Mouse (Mus musculus): ENCODE results near the gene Atg4a. TPM values are rescaled to one million over a fixed set of nuclear protein-coding genes. Genes with fewer than 3 reads are reported as not detected.

The Atg4a gene
- polyA plus RNA-seq, 1 experiment from 2014 or later, result 16.8 TPM

DNA sequence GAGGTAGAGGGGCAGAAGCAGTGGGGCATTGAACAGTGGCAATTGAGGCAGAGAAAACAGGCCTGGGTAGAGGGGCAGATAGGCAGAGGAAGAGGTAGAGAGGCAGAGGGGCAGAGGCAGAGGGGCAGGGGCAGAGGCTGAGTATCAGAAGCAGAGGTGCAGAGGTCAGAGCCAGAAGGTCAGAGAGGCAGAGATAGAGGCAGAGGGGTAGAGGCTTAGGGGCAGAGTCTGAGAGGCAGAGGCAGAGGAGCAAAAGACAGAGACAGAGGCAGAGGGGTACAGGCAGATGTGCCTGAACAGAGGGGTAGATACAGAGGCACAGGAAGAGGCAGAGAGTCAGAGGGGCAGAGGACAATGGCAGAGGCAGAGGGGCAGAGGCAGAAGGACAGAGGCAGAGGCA is 193.6 kb downstream of the Atg4a start:
- H3K4me3 ChIP-seq (ENCODE audit: low read length), result no peak overlapping the region
- no peaks in the 10 kb centered on the region for H3K4me1 ChIP-seq (ENCODE audit: control insufficient read depth, insufficient read depth, low read length)
- no peak for ATAC-seq
- H3K4me2 ChIP-seq (ENCODE audit: low read depth, low read length), result no peak overlapping the region
- no peaks in the 10 kb centered on the region for H3K9me3 ChIP-seq (ENCODE audit: control insufficient read depth, low read length)
- peaks cover 9% of the 10 kb centered on the region; the same call in 1 of the 2 replicates for H3K27me3 ChIP-seq (replicated peaks; ENCODE audit: control insufficient read depth, insufficient read depth, low read length)
- no peaks in the 10 kb centered on the region for H3K36me3 ChIP-seq (ENCODE audit: control insufficient read depth, insufficient read depth, low read length)
- no peak overlapping the region for H3K27ac ChIP-seq (ENCODE audit: low read length)
- no peak overlapping the region for H3K9ac ChIP-seq (ENCODE audit: low read depth, low read length)

DNA sequence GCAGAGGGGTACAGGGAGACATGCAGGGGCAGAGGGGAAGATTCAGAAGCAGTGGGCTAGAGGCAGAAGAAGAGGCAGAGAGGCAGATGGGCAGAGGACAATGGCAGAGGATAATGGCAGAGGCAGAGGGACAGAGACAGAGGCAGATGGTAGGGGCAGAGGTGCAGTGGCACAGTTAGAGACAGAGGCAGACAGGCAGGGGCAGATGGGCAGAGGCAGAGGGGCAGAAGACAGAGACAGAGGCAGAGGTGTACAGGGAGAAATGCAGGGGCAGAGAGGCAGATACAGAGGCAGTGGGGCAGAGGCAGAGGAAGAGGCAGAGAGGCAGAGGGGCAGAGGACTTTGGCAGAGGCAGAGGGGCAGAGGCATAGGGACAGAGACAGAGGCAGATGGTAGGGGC is 194.5 kb downstream of the Atg4a start:
- H3K27me3 ChIP-seq (replicated peaks; ENCODE audit: control insufficient read depth, insufficient read depth, low read length), result peaks cover 9% of the 10 kb centered on the region; the same call in 1 of the 2 replicates
- H3K9me3 ChIP-seq (ENCODE audit: control insufficient read depth, low read length), result no peaks in the 10 kb centered on the region
- no peak overlapping the region for H3K27ac ChIP-seq (ENCODE audit: low read length)
- H3K4me1 ChIP-seq (ENCODE audit: control insufficient read depth, insufficient read depth, low read length), result no peaks in the 10 kb centered on the region
- H3K4me3 ChIP-seq (ENCODE audit: low read length), result no peak overlapping the region
- H3K9ac ChIP-seq (ENCODE audit: low read depth, low read length), result no peak overlapping the region
- H3K36me3 ChIP-seq (ENCODE audit: control insufficient read depth, insufficient read depth, low read length), result no peaks in the 10 kb centered on the region
- no peak for ATAC-seq
- H3K4me2 ChIP-seq (ENCODE audit: low read depth, low read length), result no peak overlapping the region

DNA sequence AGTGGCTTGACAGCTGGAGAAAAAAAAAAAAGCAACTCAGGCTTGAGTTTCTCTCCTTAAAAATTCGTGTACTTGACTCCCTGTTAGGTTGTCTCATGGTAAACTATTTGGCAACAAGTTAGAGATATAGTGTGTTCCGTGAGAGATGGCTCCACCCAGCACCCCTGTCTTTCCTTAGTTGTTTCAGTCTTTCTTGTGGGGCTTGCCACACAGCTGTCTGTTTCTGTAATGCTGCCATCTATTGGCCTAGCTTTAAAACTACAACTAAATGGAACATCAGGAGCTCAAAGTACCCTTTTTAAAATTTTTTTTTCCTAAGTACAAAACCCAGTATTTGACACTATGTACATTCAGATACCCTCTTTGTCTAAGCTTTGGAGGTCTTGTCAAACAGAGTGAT is 200.0 kb downstream of the Atg4a start:
- 0 out of 2 replicates have a peak, but pooled peaks cover 4% of the 10 kb centered on the region for H3K27me3 ChIP-seq (replicated peaks; ENCODE audit: control insufficient read depth, insufficient read depth, low read length)
- H3K36me3 ChIP-seq (ENCODE audit: control insufficient read depth, insufficient read depth, low read length), result no peaks in the 10 kb centered on the region
- no peak overlapping the region for H3K9ac ChIP-seq (ENCODE audit: low read depth, low read length)
- H3K4me2 ChIP-seq (ENCODE audit: low read depth, low read length), result no peak overlapping the region
- 11% methylated on average over 2 of the region's 2 CpGs for WGBS
- no peaks in the 10 kb centered on the region for H3K9me3 ChIP-seq (ENCODE audit: control insufficient read depth, low read length)
- H3K4me1 ChIP-seq (ENCODE audit: control insufficient read depth, insufficient read depth, low read length), result no peaks in the 10 kb centered on the region
- no peak for ATAC-seq
- no peak overlapping the region for H3K27ac ChIP-seq (ENCODE audit: low read length)
- no peak overlapping the region for H3K4me3 ChIP-seq (ENCODE audit: low read length)

DNA sequence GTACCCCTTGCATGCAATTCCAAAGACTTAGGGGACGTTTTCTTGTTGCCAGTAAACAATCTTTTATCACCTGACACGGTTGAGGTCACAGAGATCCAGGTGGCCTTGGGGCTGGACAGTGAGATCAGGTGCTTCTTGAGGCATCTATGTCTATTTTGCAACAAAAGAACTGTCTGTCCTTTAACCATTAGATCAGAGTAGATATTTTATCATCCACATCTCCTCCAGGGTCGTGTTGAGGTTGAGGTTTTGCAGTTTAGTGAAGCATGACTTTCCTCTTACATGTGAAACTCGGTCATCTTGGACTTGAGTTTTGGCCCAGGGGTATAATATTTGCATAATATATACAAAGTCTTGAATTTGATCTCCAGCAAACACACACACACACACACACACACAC is 200.9 kb downstream of the Atg4a start:
- WGBS, result 63% methylated on average over 4 of the region's 4 CpGs
- H3K27ac ChIP-seq (ENCODE audit: low read length), result no peak overlapping the region

DNA sequence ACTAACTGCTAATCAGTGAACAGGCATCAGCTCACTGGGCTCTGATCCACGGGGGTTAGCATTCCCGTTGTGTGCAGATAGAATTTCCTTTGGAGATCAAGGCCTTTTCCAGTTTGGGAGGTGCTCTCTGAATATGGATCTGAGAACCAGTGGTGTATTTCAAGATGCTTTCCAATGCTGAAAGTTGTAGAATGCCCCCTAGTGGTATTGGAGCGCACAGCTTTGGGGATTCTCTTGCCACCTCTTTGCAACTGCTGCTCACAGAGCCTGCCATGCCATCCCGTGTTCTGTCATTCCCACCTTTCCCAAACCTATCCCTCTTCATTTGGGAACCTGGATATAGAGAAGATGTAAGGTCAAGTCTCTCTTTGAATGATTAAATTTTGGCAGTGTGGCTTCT is 201.5 kb downstream of the Atg4a start:
- H3K9ac ChIP-seq (ENCODE audit: low read depth, low read length), result no peak overlapping the region
- H3K4me2 ChIP-seq (ENCODE audit: low read depth, low read length), result no peak overlapping the region
- H3K4me1 ChIP-seq (ENCODE audit: control insufficient read depth, insufficient read depth, low read length), result no peaks in the 10 kb centered on the region
- H3K36me3 ChIP-seq (ENCODE audit: control insufficient read depth, insufficient read depth, low read length), result no peaks in the 10 kb centered on the region
- no peak for ATAC-seq
- no peaks in the 10 kb centered on the region for H3K9me3 ChIP-seq (ENCODE audit: control insufficient read depth, low read length)
- H3K27me3 ChIP-seq (replicated peaks; ENCODE audit: control insufficient read depth, insufficient read depth, low read length), result no peaks in the 10 kb centered on the region
- no peak overlapping the region for H3K4me3 ChIP-seq (ENCODE audit: low read length)
- no peak overlapping the region for H3K27ac ChIP-seq (ENCODE audit: low read length)
- 43% methylated on average over 4 of the region's 4 CpGs for WGBS

More for the DNA sequence above, 200.9 kb downstream of the Atg4a start:
- ATAC-seq, result no peak
- Histone ChIP-seq H3K9ac (ENCODE audit: low read depth, low read length) (no peak overlapping the region), H3K4me2 (ENCODE audit: low read depth, low read length) (no peak overlapping the region), H3K36me3 (ENCODE audit: control insufficient read depth, insufficient read depth, low read length) (no peaks in the 10 kb centered on the region), H3K4me3 (ENCODE audit: low read length) (no peak overlapping the region), H3K4me1 (ENCODE audit: control insufficient read depth, insufficient read depth, low read length) (no peaks in the 10 kb centered on the region), H3K9me3 (ENCODE audit: control insufficient read depth, low read length) (no peaks in the 10 kb centered on the region), H3K27me3 (replicated peaks; ENCODE audit: control insufficient read depth, insufficient read depth, low read length) (no peaks in the 10 kb centered on the region)

DNA sequence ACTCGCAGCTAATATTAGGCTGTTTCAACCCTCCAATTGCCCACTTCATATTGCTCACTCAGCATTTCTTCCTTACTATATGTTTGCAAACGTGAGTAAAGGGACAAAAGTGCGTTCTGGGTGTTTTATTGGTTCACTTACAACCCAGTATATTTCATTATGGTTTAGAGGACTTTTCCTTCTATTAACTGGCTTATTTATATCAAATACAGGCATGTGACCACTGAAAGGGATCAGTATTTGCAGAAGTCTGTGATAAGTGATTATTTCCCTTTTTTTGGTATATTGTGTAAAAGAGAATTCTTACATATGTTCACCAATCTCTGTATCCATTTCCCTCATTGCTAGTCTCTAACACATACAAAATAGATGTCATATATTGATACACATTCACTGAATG is 203.7 kb downstream of the Atg4a start:
- Histone ChIP-seq H3K4me1 (ENCODE audit: control insufficient read depth, insufficient read depth, low read length) (no peaks in the 10 kb centered on the region), H3K36me3 (ENCODE audit: control insufficient read depth, insufficient read depth, low read length) (no peaks in the 10 kb centered on the region), H3K4me3 (ENCODE audit: low read length) (no peak overlapping the region), H3K9ac (ENCODE audit: low read depth, low read length) (no peak overlapping the region), H3K9me3 (ENCODE audit: control insufficient read depth, low read length) (no peaks in the 10 kb centered on the region), H3K27ac (ENCODE audit: low read length) (no peak overlapping the region), H3K4me2 (ENCODE audit: low read depth, low read length) (no peak overlapping the region), H3K27me3 (replicated peaks; ENCODE audit: control insufficient read depth, insufficient read depth, low read length) (no peaks in the 10 kb centered on the region)
- 81% methylated on average over 3 of the region's 3 CpGs for WGBS
- ATAC-seq, result no peak

DNA sequence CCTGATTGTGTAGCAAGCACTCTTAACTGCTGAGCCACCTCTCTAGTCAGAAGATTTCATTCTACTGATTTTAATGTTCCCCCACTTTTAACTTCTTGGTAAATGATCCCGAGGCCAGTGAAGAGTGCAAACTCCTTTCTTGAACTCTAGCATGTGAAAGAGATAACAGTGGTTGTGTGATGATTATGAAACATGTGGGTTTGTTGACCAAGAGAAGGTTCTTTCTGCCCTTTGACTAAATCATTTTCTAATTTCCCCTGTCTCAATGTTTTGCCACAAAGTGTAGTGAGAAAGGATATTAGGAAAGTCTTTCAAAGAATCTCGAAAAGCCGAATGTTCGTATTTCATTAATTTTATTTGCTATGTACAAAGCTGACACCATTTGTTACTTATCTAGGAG is 208.4 kb downstream of the Atg4a start:
- H3K36me3 ChIP-seq (ENCODE audit: control insufficient read depth, insufficient read depth, low read length), result no peaks in the 10 kb centered on the region
- H3K4me2 ChIP-seq (ENCODE audit: low read depth, low read length), result no peak overlapping the region
- WGBS, result 82% methylated on average over 4 of the region's 4 CpGs
- H3K27ac ChIP-seq (ENCODE audit: low read length), result no peak overlapping the region
- no peak overlapping the region for H3K4me3 ChIP-seq (ENCODE audit: low read length)
- H3K27me3 ChIP-seq (replicated peaks; ENCODE audit: control insufficient read depth, insufficient read depth, low read length), result peaks cover 2% of the 10 kb centered on the region; the same call in 1 of the 2 replicates
- H3K9me3 ChIP-seq (ENCODE audit: control insufficient read depth, low read length), result no peaks in the 10 kb centered on the region
- H3K9ac ChIP-seq (ENCODE audit: low read depth, low read length), result no peak overlapping the region
- no peak for ATAC-seq
- H3K4me1 ChIP-seq (ENCODE audit: control insufficient read depth, insufficient read depth, low read length), result no peaks in the 10 kb centered on the region

DNA sequence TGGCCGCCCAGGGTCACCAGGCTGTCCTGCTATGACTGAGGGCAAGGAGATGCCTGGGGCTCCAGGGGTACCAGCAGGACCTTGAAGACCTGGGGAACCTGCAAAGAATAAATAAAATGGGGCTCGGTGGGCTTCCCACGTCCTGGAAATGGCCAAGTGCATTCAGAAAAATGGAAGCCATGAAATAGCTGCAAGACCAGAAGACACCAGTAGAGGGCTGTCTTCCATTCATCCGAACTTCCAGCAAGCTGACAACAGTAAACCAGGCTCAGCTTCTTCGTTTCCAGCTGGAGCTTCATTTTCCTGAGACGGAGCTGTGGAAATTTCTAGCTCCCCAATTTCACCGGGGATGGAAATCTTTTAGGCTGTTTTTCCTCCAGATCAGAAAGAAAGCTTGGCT is 218.6 kb downstream of the Atg4a start:
- no peaks in the 10 kb centered on the region for H3K36me3 ChIP-seq (ENCODE audit: control insufficient read depth, insufficient read depth, low read length)
- 36% methylated on average over 7 of the region's 7 CpGs for WGBS
- H3K9ac ChIP-seq (ENCODE audit: low read depth, low read length), result no peak overlapping the region
- no peak for ATAC-seq
- H3K4me3 ChIP-seq (ENCODE audit: low read length), result no peak overlapping the region
- no peak overlapping the region for H3K27ac ChIP-seq (ENCODE audit: low read length)
- no peak overlapping the region for H3K4me2 ChIP-seq (ENCODE audit: low read depth, low read length)
- no peaks in the 10 kb centered on the region for H3K9me3 ChIP-seq (ENCODE audit: control insufficient read depth, low read length)
- H3K27me3 ChIP-seq (replicated peaks; ENCODE audit: control insufficient read depth, insufficient read depth, low read length), result no peaks in the 10 kb centered on the region; the same call in 1 of the 2 replicates
- H3K4me1 ChIP-seq (ENCODE audit: control insufficient read depth, insufficient read depth, low read length), result no peaks in the 10 kb centered on the region

DNA sequence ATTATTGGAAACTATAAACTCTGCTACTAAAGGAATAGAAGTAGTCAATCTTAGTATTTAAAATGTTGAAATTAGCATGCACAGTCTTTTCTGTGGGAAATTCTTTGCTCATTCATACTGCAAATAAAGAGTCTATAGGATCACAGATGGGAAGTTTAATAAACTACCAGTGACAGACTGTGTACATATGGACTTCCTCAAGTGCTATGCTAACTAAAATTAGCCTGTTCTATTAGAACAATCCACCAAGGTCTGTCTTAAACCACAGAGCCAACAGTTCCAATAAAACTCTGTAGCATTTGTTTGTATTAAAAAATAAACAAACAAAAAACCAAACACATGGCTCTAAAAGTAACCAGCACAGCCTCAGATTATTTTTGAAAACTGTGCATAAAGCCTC is 238.3 kb downstream of the Atg4a start:
- no peak overlapping the region for H3K4me3 ChIP-seq (ENCODE audit: low read length)
- peaks cover 22% of the 10 kb centered on the region for H3K27me3 ChIP-seq (replicated peaks; ENCODE audit: control insufficient read depth, insufficient read depth, low read length)
- H3K4me1 ChIP-seq (ENCODE audit: control insufficient read depth, insufficient read depth, low read length), result no peaks in the 10 kb centered on the region
- no peak overlapping the region for H3K27ac ChIP-seq (ENCODE audit: low read length)
- H3K9me3 ChIP-seq (ENCODE audit: control insufficient read depth, low read length), result no peaks in the 10 kb centered on the region
- no peaks in the 10 kb centered on the region for H3K36me3 ChIP-seq (ENCODE audit: control insufficient read depth, insufficient read depth, low read length)
- no peak; the same call in 1 of the 2 replicates for ATAC-seq
- H3K9ac ChIP-seq (ENCODE audit: low read depth, low read length), result no peak overlapping the region
- no peak overlapping the region for H3K4me2 ChIP-seq (ENCODE audit: low read depth, low read length)

DNA sequence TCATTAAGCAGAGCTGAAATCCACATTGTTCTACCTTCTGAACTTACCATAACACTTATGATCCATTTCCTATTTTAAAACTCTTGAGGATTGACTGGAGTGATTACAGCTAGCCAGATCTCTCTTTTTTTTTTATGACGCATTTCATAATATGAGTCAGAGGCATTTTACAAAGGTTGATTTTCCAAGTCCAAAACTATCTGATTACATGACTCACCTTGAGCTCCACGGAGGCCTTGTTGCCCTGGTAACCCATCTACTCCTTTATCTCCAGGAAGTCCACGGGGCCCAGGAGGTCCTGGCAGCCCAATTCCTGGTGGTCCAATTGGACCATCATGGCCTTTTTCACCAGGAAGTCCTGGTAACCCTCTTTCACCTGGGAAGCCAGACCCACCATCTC is 242.3 kb downstream of the Atg4a start:
- Histone ChIP-seq H3K27me3 (replicated peaks; ENCODE audit: control insufficient read depth, insufficient read depth, low read length) (0 out of 2 replicates have a peak, but pooled peaks cover 12% of the 10 kb centered on the region), H3K4me3 (ENCODE audit: low read length) (no peak overlapping the region), H3K4me2 (ENCODE audit: low read depth, low read length) (no peak overlapping the region), H3K27ac (ENCODE audit: low read length) (no peak overlapping the region), H3K9me3 (ENCODE audit: control insufficient read depth, low read length) (no peaks in the 10 kb centered on the region), H3K9ac (ENCODE audit: low read depth, low read length) (no peak overlapping the region), H3K36me3 (ENCODE audit: control insufficient read depth, insufficient read depth, low read length) (no peaks in the 10 kb centered on the region), H3K4me1 (ENCODE audit: control insufficient read depth, insufficient read depth, low read length) (no peaks in the 10 kb centered on the region)
- WGBS, result 68% methylated on average over 3 of the region's 3 CpGs
- ATAC-seq, result no peak
